Mouse (Mus musculus) testis, adult 2 months (tissue): ENCODE results near the gene Fdx1l. TPM values are rescaled to one million over a fixed set of nuclear protein-coding genes. Genes with fewer than 3 reads are reported as not detected.

Experiments
- H3K27ac ChIP-seq: fragments of 200-500 bp; 2 replicates; pipeline ENCODE4 v1.5.1; 2012; ENCODE audit warnings: low read depth, low read length; ENCODE audit not compliant: control insufficient read depth, insufficient read depth
- H3K27me3 ChIP-seq: fragments of 200-500 bp; 2 replicates; pipeline ENCODE4 v1.6.1; 2012; ENCODE audit warnings: mild to moderate bottlenecking, low read length, moderate library complexity; ENCODE audit not compliant: control insufficient read depth, insufficient read depth
- H3K36me3 ChIP-seq: fragments of 200-500 bp; 2 replicates; pipeline ENCODE4 v1.6.1; 2012; ENCODE audit warnings: mild to moderate bottlenecking, low read length; ENCODE audit not compliant: control insufficient read depth, insufficient read depth
- H3K4me1 ChIP-seq: fragments of 200-500 bp; 2 replicates; pipeline ENCODE4 v1.6.1; 2012; ENCODE audit warnings: low read length; ENCODE audit not compliant: control insufficient read depth, insufficient read depth
- H3K4me3 ChIP-seq: fragments of 200-500 bp; 2 replicates; pipeline ENCODE4 v1.5.1; 2012; ENCODE audit warnings: low read depth, mild to moderate bottlenecking, low read length, moderate library complexity, mixed read lengths; ENCODE audit not compliant: control insufficient read depth
- CTCF ChIP-seq: fragments of 200-500 bp; IDR thresholded peaks from 2 replicates; pipeline ENCODE4 v1.5.1; 2012; ENCODE audit warnings: low read depth, mild to moderate bottlenecking, inconsistent platforms, low read length, moderate library complexity; ENCODE audit not compliant: control insufficient read depth, insufficient read depth, insufficient replicate concordance
- POLR2A ChIP-seq: fragments of 200-500 bp; IDR thresholded peaks from 2 replicates; pipeline ENCODE4 v1.6.1; 2012; ENCODE audit warnings: low read depth, mild to moderate bottlenecking, inconsistent platforms, low read length, moderate library complexity; ENCODE audit not compliant: control insufficient read depth
- polyA plus RNA-seq: library from polyadenylated mRNA; depleted of rRNA; stranded (reverse); fragments of >200 nt; gene quantifications from 2 replicates; pipeline ENCODE4 v1.2.3, GENCODE M21; 2012; rRNA removed

Gene Fdx1l
- polyA plus RNA-seq, 1 experiment, result 26.1 TPM

GRCm38 (mm10) chr9:21026849-21027248 is 46.6 kb downstream of the Fdx1l start:
- no peak for TF ChIP-seq CTCF
- no peak for TF ChIP-seq POLR2A

GRCm38 (mm10) chr9:21025258-21025810 is 48.1 kb downstream of the Fdx1l start:
- no peak overlapping the region for H3K27ac ChIP-seq
- H3K36me3 ChIP-seq, result no peaks in the 10 kb centered on the region
- no peaks in the 10 kb centered on the region for H3K27me3 ChIP-seq
- no peak overlapping the region for H3K4me3 ChIP-seq
- H3K4me1 ChIP-seq, result peaks cover 10% of the 10 kb centered on the region
- no peak for TF ChIP-seq POLR2A
- no peak for TF ChIP-seq CTCF

More at GRCm38 (mm10) chr9:21026849-21027248, 46.6 kb downstream of the Fdx1l start:
- Histone ChIP-seq H3K36me3 (no peaks in the 10 kb centered on the region), H3K4me1 (peaks cover 19% of the 10 kb centered on the region), H3K27me3 (no peaks in the 10 kb centered on the region), H3K27ac (no peak overlapping the region), H3K4me3 (no peak overlapping the region)

DNA sequence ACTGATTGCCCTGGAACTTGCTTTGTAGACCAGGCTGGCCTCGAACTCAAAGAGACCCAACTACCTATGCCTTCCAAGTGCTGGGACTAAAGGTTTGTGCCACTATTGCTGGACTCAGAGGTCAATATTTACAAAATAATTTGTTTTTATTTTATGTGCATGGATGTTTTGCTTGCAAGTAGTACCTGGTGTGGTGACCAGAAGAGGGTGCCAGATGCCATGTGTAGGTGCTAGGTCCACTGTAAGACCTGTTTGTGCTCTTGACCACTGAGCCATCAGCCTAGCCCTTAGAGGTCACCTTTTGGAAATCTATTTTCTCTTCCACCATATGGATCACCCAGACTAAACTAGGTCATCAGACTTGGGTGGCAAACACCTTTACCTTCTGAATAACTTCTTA is 50.7 kb downstream of the Fdx1l start:
- Histone ChIP-seq H3K36me3 (no peaks in the 10 kb centered on the region), H3K27me3 (no peaks in the 10 kb centered on the region), H3K27ac (no peak overlapping the region), H3K4me3 (no peak overlapping the region), H3K4me1 (peaks cover 2% of the 10 kb centered on the region; the same call in 1 of the 2 replicates)
- no peak for TF ChIP-seq POLR2A
- TF ChIP-seq CTCF, result no peak

DNA sequence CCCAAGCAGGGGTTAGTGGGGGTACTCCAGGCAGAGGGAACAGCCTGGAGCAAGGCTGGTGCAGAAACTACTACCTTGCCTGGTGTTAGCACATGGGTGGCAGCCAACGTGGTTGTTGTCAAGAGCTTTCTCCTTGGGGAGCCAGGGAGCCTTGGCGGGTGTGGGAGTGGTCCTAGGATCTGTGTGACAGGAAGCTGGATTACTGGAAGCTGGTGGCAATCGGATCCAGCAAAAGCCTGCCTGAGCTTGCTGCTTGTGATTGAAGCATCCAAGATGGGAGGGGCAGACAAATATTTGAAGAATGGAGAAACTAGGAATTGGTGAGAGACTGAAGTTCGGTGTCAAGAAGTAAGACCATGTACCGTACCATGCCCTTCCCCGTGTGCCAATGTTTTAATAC is 51.1 kb downstream of the Fdx1l start:
- TF ChIP-seq CTCF (no peak), POLR2A (no peak)
- Histone ChIP-seq H3K4me1 (peaks cover 3% of the 10 kb centered on the region), H3K4me3 (no peak overlapping the region), H3K36me3 (no peaks in the 10 kb centered on the region), H3K27me3 (no peaks in the 10 kb centered on the region), H3K27ac (no peak overlapping the region)

- Histone ChIP-seq H3K27ac (no peak overlapping the region), H3K4me3 (no peak overlapping the region), H3K36me3 (no peaks in the 10 kb centered on the region), H3K4me1 (peaks cover 9% of the 10 kb centered on the region), H3K27me3 (no peaks in the 10 kb centered on the region)
- TF ChIP-seq POLR2A (no peak), CTCF (no peak)
These were observed 52.1 kb downstream of the Fdx1l start for GRCm38 (mm10) chr9:21021363-21021762.

GRCm38 (mm10) chr9:21018600-21018999 is 54.8 kb downstream of the Fdx1l start:
- H3K27me3 ChIP-seq, result no peaks in the 10 kb centered on the region; the same call in 1 of the 2 replicates
- H3K4me3 ChIP-seq, result no peak overlapping the region
- peaks cover 22% of the 10 kb centered on the region for H3K4me1 ChIP-seq
- H3K27ac ChIP-seq, result no peak overlapping the region
- no peaks in the 10 kb centered on the region for H3K36me3 ChIP-seq
- TF ChIP-seq CTCF (no peak), POLR2A (no peak)

Other genes starting within 250 kb of the Fdx1l start
- gene A230050P20Rik, start 205.0 kb downstream of the Fdx1l start, polyA plus RNA-seq, result 2.6 and 3.1 TPM in 2 replicates
- 0.88 and 1.1 TPM in 2 replicates for gene Angptl6, start 193.9 kb downstream of the Fdx1l start, polyA plus RNA-seq
- 28.4 and 32.2 TPM in 2 replicates for gene Ppan, start 185.4 kb downstream of the Fdx1l start, polyA plus RNA-seq
- 223 and 282 TPM in 2 replicates for gene Eif3g, start 175.0 kb downstream of the Fdx1l start, polyA plus RNA-seq
- gene Dnmt1, start 113.7 kb downstream of the Fdx1l start, polyA plus RNA-seq, result 15.4 and 18.3 TPM in 2 replicates
- gene S1pr2, start 96.8 kb downstream of the Fdx1l start, polyA plus RNA-seq, result 0.70 and 0.87 TPM in 2 replicates
- 45.1 and 51.5 TPM in 2 replicates for gene Mrpl4, start 70.9 kb downstream of the Fdx1l start, polyA plus RNA-seq
- gene Icam1, start 57.6 kb downstream of the Fdx1l start, polyA plus RNA-seq, result 1.8 TPM in 2 replicates
- gene Icam4, start 44.2 kb downstream of the Fdx1l start, polyA plus RNA-seq, result 0.21 and 0.30 TPM in 2 replicates
- gene Icam5, start 41.5 kb downstream of the Fdx1l start, polyA plus RNA-seq, result 4.0 and 4.2 TPM in 2 replicates
- gene Zglp1, start 6.5 kb downstream of the Fdx1l start, polyA plus RNA-seq, result 1.7 and 2.4 TPM in 2 replicates
- 0.11 and 0.36 TPM in 2 replicates for gene Gm49373, start 518 bp downstream of the Fdx1l start, polyA plus RNA-seq
- 5.1 and 5.3 TPM in 2 replicates for gene Gm38431, start 18.4 kb upstream of the Fdx1l start, polyA plus RNA-seq
- gene Raver1, start 18.4 kb upstream of the Fdx1l start, polyA plus RNA-seq, result 71.1 and 78.7 TPM in 2 replicates
- 11.4 and 12.5 TPM in 2 replicates for gene Tyk2, start 57.6 kb upstream of the Fdx1l start, polyA plus RNA-seq
- gene Cdc37, start 76.4 kb upstream of the Fdx1l start, polyA plus RNA-seq, result 38.1 and 40.6 TPM in 2 replicates
- gene Pde4a, start 92.1 kb upstream of the Fdx1l start, polyA plus RNA-seq, result 80.2 and 82.0 TPM in 2 replicates
- 46.9 and 52.8 TPM in 2 replicates for gene Keap1, start 165.7 kb upstream of the Fdx1l start, polyA plus RNA-seq
- gene S1pr5, start 174.8 kb upstream of the Fdx1l start, polyA plus RNA-seq, result not detected in 2 replicates
- gene Atg4d, start 191.7 kb upstream of the Fdx1l start, polyA plus RNA-seq, result 27.5 and 31.8 TPM in 2 replicates
- 35.0 and 36.9 TPM in 2 replicates for gene Kri1, start 214.4 kb upstream of the Fdx1l start, polyA plus RNA-seq
- gene Cdkn2d, start 217.8 kb upstream of the Fdx1l start, polyA plus RNA-seq, result 98.6 and 107 TPM in 2 replicates
- gene Ap1m2, start 238.7 kb upstream of the Fdx1l start, polyA plus RNA-seq, result 3.0 and 3.8 TPM in 2 replicates
- gene Slc44a2, start 247.1 kb upstream of the Fdx1l start, polyA plus RNA-seq, result 35.1 and 47.1 TPM in 2 replicates